Mouse (Mus musculus) neural tube, embryonic 11.5 days (tissue): ENCODE results near the gene Rcbtb2. TPM values are rescaled to one million over a fixed set of nuclear protein-coding genes. Genes with fewer than 3 reads are reported as not detected.

Experiments used
- ATAC-seq: fragments of 200-750 bp; cut with Nextera tagmentation; 2 replicates; pipeline ENCODE4 v1.8.0; 2017; ENCODE audit warnings: moderate number of reproducible peaks, mild to moderate bottlenecking, moderate TSS enrichment, moderate library complexity; ENCODE audit not compliant: insufficient read depth, low FRiP score, low TSS enrichment
- DNase-seq: peaks from one replicate; pipeline ENCODE4 v3.0.0-alpha.2; 2015; ENCODE audit warnings: low spot score
- H3K27ac ChIP-seq: fragments of 300-500 bp; sonication (generic); 2 replicates; pipeline ENCODE4 v1.5.1; 2014; ENCODE audit warnings: low read depth, mild to moderate bottlenecking, low read length
- H3K27me3 ChIP-seq: fragments of 300-500 bp; sonication (generic); 2 replicates; pipeline ENCODE4 v1.6.1; 2014; ENCODE audit warnings: mild to moderate bottlenecking, low read length, mixed read lengths; ENCODE audit not compliant: control insufficient read depth, insufficient read depth
- H3K36me3 ChIP-seq: fragments of 300-500 bp; sonication (generic); 2 replicates; pipeline ENCODE4 v1.6.1; 2014; ENCODE audit warnings: mild to moderate bottlenecking, low read length, moderate library complexity, mixed read lengths; ENCODE audit not compliant: control insufficient read depth, insufficient read depth
- H3K4me1 ChIP-seq: fragments of 300-500 bp; sonication (generic); 2 replicates; pipeline ENCODE4 v1.6.1; 2014; ENCODE audit warnings: low read length, mixed read lengths; ENCODE audit not compliant: control insufficient read depth, insufficient read depth
- H3K4me2 ChIP-seq: fragments of 300-500 bp; sonication (generic); 2 replicates; pipeline ENCODE4 v1.6.1; 2014; ENCODE audit warnings: low read depth, mild to moderate bottlenecking, moderate library complexity
- H3K4me3 ChIP-seq: fragments of 300-500 bp; sonication (generic); 2 replicates; pipeline ENCODE4 v1.5.1; 2014; ENCODE audit warnings: low read depth, low read length
- H3K9ac ChIP-seq: fragments of 300-500 bp; sonication (generic); 2 replicates; pipeline ENCODE4 v1.6.1; 2014; ENCODE audit warnings: mild to moderate bottlenecking, low read length
- H3K9me3 ChIP-seq: fragments of 300-500 bp; sonication (generic); 2 replicates; pipeline ENCODE4 v1.6.1; 2016; ENCODE audit warnings: low read length; ENCODE audit not compliant: control insufficient read depth
- WGBS: fragments of 180-500 bp; shearing (Covaris S2); extraction: QIAGEN DNeasy Blood & Tissue Kit; methylation state at CpG from one replicate; pipeline ENCODE4 v1.1.7; 2014; 5-methylcytosine and 5-hydroxymethylcytosine counted together
- polyA plus RNA-seq: library from polyadenylated mRNA; unstranded; fragments of >200 nt; fragmentation: Nextera tagmentation; extraction: Ambion mirVana; gene quantifications from 2 replicates; pipeline ENCODE4 v1.2.1, GENCODE M21; 2014

Rcbtb2 gene
- polyA plus RNA-seq, 1 experiment from 2014 or later: 167 TPM

GRCm38 (mm10) chr14:73226346-73226745, 103.5 kb downstream of the Rcbtb2 start:
- DNase-seq (no peak), ATAC-seq (no peak)
- no peaks in the 10 kb centered on the region for H3K4me1 ChIP-seq
- H3K36me3 ChIP-seq: no peaks in the 10 kb centered on the region
- H3K4me3 ChIP-seq: no peak overlapping the region
- no peak overlapping the region for H3K4me2 ChIP-seq
- 82% methylated on average over 3 of the region's 3 CpGs for WGBS
- H3K27ac ChIP-seq: no peak overlapping the region
- H3K9me3 ChIP-seq: no peaks in the 10 kb centered on the region
- no peaks in the 10 kb centered on the region for H3K27me3 ChIP-seq
- H3K9ac ChIP-seq: no peak overlapping the region

GRCm38 (mm10) chr14:73226849-73227248, 104.0 kb downstream of the Rcbtb2 start:
- Histone ChIP-seq H3K9ac (no peak overlapping the region), H3K9me3 (no peaks in the 10 kb centered on the region), H3K4me2 (no peak overlapping the region), H3K4me3 (no peak overlapping the region), H3K27me3 (no peaks in the 10 kb centered on the region), H3K36me3 (no peaks in the 10 kb centered on the region), H3K4me1 (no peaks in the 10 kb centered on the region), H3K27ac (no peak overlapping the region)
- WGBS: 62% methylated on average over 1 of the region's 1 CpGs
- DNase-seq: no peak
- ATAC-seq: no peak

- Histone ChIP-seq H3K36me3 (no peaks in the 10 kb centered on the region), H3K4me3 (no peak overlapping the region), H3K4me2 (no peak overlapping the region), H3K9me3 (no peaks in the 10 kb centered on the region), H3K4me1 (peaks cover 5% of the 10 kb centered on the region; the same call in 1 of the 2 replicates), H3K9ac (no peak overlapping the region), H3K27me3 (no peaks in the 10 kb centered on the region), H3K27ac (no peak overlapping the region)
- 26% methylated on average over 5 of the region's 5 CpGs for WGBS
- DNase-seq (no peak), ATAC-seq (no peak)
These were observed 108.6 kb downstream of the Rcbtb2 start for GRCm38 (mm10) chr14:73231286-73231982.

GRCm38 (mm10) chr14:73234468-73235031, 111.7 kb downstream of the Rcbtb2 start:
- Histone ChIP-seq H3K27ac (peak overlapping the region; percentile 51), H3K4me3 (no peak overlapping the region), H3K36me3 (no peaks in the 10 kb centered on the region), H3K27me3 (no peaks in the 10 kb centered on the region), H3K9me3 (no peaks in the 10 kb centered on the region), H3K4me2 (no peak overlapping the region), H3K9ac (no peak overlapping the region), H3K4me1 (peaks cover 5% of the 10 kb centered on the region; the same call in 1 of the 2 replicates)
- DNase-seq: peak; percentile 27
- peak; percentile 36 for ATAC-seq
- 5% methylated on average over 2 of the region's 2 CpGs for whole genome bisulfite sequencing

GRCm38 (mm10) chr14:73237848-73238321, 115.0 kb downstream of the Rcbtb2 start, which contains the start of gene Lpar6:
Gene Lpar6 (plus strand): TSS chr14:73237895.
- DNase-seq: peak; percentile 69
- peak; percentile 70 for ATAC-seq
- Histone ChIP-seq H3K27me3 (no peaks in the 10 kb centered on the region), H3K27ac (peak within 1 kb of the TSS; percentile 95), H3K36me3 (no peaks in the 10 kb centered on the region), H3K9ac (peak within 1 kb of the TSS; percentile 70), H3K4me2 (peak within 1 kb of the TSS; percentile 37), H3K4me1 (peaks cover 5% of the 10 kb centered on the region; the same call in 1 of the 2 replicates), H3K9me3 (no peaks in the 10 kb centered on the region), H3K4me3 (peak within 1 kb of the TSS; percentile 45)
- under 1% methylated on average over 19 of the region's 19 CpGs for WGBS

- Histone ChIP-seq H3K9ac (peak overlapping the region; percentile 70), H3K36me3 (no peaks in the 10 kb centered on the region), H3K9me3 (no peaks in the 10 kb centered on the region), H3K4me3 (peak overlapping the region; percentile 45), H3K27ac (peak overlapping the region; percentile 95), H3K4me2 (peak overlapping the region; percentile 37), H3K4me1 (peaks cover 5% of the 10 kb centered on the region; the same call in 1 of the 2 replicates), H3K27me3 (no peaks in the 10 kb centered on the region)
- DNase-seq: peak; percentile 84
- WGBS: under 1% methylated on average over 20 of the region's 20 CpGs
- peak; percentile 92 for ATAC-seq
These were observed 115.8 kb downstream of the Rcbtb2 start for GRCm38 (mm10) chr14:73238498-73239250.

- no peaks in the 10 kb centered on the region for H3K9me3 ChIP-seq
- ATAC-seq (peak; percentile 51; the same call in 1 of the 2 replicates), DNase-seq (peak; percentile 55)
- WGBS: under 1% methylated on average over 6 of the region's 6 CpGs
- H3K9ac ChIP-seq: peak overlapping the region; percentile 70
- H3K4me2 ChIP-seq: peak overlapping the region; percentile 37
- peaks cover 3% of the 10 kb centered on the region; the same call in 1 of the 2 replicates for H3K4me1 ChIP-seq
- H3K27me3 ChIP-seq: no peaks in the 10 kb centered on the region
- peak overlapping the region; percentile 95 for H3K27ac ChIP-seq
- peak overlapping the region; percentile 45 for H3K4me3 ChIP-seq
- no peaks in the 10 kb centered on the region for H3K36me3 ChIP-seq
These were observed 116.5 kb downstream of the Rcbtb2 start for GRCm38 (mm10) chr14:73239291-73239690.

- H3K9me3 ChIP-seq: no peaks in the 10 kb centered on the region
- no peak overlapping the region for H3K4me2 ChIP-seq
- no peaks in the 10 kb centered on the region for H3K36me3 ChIP-seq
- H3K4me3 ChIP-seq: no peak overlapping the region
- peaks cover 1% of the 10 kb centered on the region; the same call in 1 of the 2 replicates for H3K4me1 ChIP-seq
- ATAC-seq (no peak), DNase-seq (no peak)
- no peaks in the 10 kb centered on the region for H3K27me3 ChIP-seq
- 47% methylated on average over 3 of the region's 3 CpGs for WGBS
- no peak overlapping the region for H3K27ac ChIP-seq
- no peak overlapping the region for H3K9ac ChIP-seq
These were observed 117.0 kb downstream of the Rcbtb2 start for GRCm38 (mm10) chr14:73239857-73240256.
